In the genomic region with DNA sequence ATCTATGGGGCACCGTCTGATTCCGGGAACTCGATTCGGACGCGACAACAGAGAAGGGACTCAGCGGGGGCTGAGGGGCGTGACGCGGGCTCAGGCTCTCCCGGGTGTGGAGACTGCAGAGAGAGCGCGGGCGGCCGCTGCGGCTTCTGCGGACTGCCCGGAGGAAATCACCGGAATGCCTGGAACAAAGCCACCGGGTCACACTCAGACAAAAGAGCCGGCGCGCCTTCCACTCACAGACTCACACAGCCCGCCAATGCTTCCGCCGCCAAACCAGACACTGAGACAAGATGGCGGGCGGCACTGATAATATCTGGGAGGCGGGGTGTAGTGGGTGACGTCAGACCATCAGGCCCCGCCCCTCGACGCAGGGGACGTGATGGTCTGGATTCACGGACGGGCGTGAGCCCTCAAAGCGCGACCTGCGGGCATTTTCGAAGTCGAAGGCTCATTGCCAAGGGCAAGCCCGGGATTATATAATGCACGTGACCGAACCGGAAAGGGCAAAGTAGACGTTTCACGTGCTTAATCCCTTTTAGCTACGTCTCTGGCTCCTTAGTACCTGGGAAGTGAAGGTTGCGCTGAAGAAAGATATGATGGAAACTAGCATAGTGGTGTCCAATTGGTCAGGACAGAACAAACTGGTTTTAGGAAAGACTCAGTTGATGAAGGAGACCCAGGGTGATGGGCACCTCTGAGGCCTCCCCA, we compare ENCODE assay signal across 8 mouse cellular contexts. TPM values are rescaled to one million over a fixed set of nuclear protein-coding genes. Genes with fewer than 3 reads are reported as not detected.
A peak's percentile ranks its signal among the peaks of the same experiment; 100 is the strongest.
DNase-seq lines count a peak whose midpoint lies in the region; ATAC-seq and TF ChIP-seq lines count a peak whose summit lies in the region.

A gene (minus strand): TSS at position 281 of the 708 bp plus-strand sequence.

- TF ChIP-seq CTCF in heart, adult 2 months (IDR thresholded peaks at IDR 0.05): no peak

- no peaks in the 10 kb centered on the region for H3K9me3 ChIP-seq in embryonic facial prominence, embryonic 13.5 days
- no peaks in the 10 kb centered on the region for H3K9me3 ChIP-seq in limb, embryonic 13.5 days
- no peaks in the 10 kb centered on the region for H3K9me3 ChIP-seq in midbrain, embryonic 16.5 days (replicated peaks; ENCODE audit: control insufficient read depth, low read length, poor library complexity, severe bottlenecking)

- H3K27me3 ChIP-seq in embryonic facial prominence, embryonic 13.5 days: no peaks in the 10 kb centered on the region
- H3K27me3 ChIP-seq in heart, adult 2 months (ENCODE audit: control insufficient read depth, insufficient read depth, low read length): no peaks in the 10 kb centered on the region
- H3K27me3 ChIP-seq in limb, embryonic 13.5 days: no peaks in the 10 kb centered on the region
- H3K27me3 ChIP-seq in midbrain, embryonic 16.5 days (ENCODE audit: control insufficient read depth, insufficient read depth, low read depth, low read length): no peaks in the 10 kb centered on the region

- peak; percentile 96 for DNase-seq in 3134 (ENCODE audit: extremely low read depth, insufficient read length, low spot score)
- DNase-seq in adrenal gland, postnatal 36 days: peak; percentile 92 to 94
- DNase-seq in heart, adult 2 months: peak; percentile 94 to 95
- DNase-seq in kidney, adult 8-10 months: peak; percentile 93 to 94
- peak; percentile 90 to 94 for DNase-seq in spleen, postnatal 10 days (ENCODE audit: low spot score in 2 of 2)

- TF ChIP-seq EP300 in heart, adult 2 months (IDR thresholded peaks at IDR 0.05; ENCODE audit: insufficient read depth, low read depth, low read length): no peak

- peak within 1 kb of the TSS; percentile 91 for H3K4me3 ChIP-seq in embryonic facial prominence, embryonic 13.5 days
- H3K4me3 ChIP-seq in heart, adult 2 months: peak within 1 kb of the TSS; percentile 79
- peak within 1 kb of the TSS; percentile 90 for H3K4me3 ChIP-seq in limb, embryonic 13.5 days
- H3K4me3 ChIP-seq in midbrain, embryonic 16.5 days (ENCODE audit: low read depth, low read length): peak within 1 kb of the TSS; percentile 55

- WGBS in embryonic facial prominence, embryonic 13.5 days: 2% methylated on average over 50 of the region's 50 CpGs
- 1% methylated on average over 50 of the region's 50 CpGs for WGBS in heart, adult 2 months
- 2% methylated on average over 50 of the region's 50 CpGs for WGBS in limb, embryonic 13.5 days
- 1% methylated on average over 50 of the region's 50 CpGs for WGBS in midbrain, embryonic 16.5 days

- peaks cover 18% of the 10 kb centered on the region for H3K36me3 ChIP-seq in embryonic facial prominence, embryonic 13.5 days
- H3K36me3 ChIP-seq in heart, adult 2 months (ENCODE audit: control insufficient read depth, insufficient read depth, low read length): peaks cover 21% of the 10 kb centered on the region
- peaks cover 22% of the 10 kb centered on the region for H3K36me3 ChIP-seq in limb, embryonic 13.5 days
- 0 out of 2 replicates have a peak, but pooled peaks cover 4% of the 10 kb centered on the region for H3K36me3 ChIP-seq in midbrain, embryonic 16.5 days (ENCODE audit: control insufficient read depth, insufficient read depth, low read length)

- intact Hi-C loops in heart, adult 2 months (cut with DNase I): loop anchor here (2.0 kb wide), 3 partner anchors 22 to 34 kb away; no protein-coding TSS in a partner anchor

- H3K4me1 ChIP-seq in embryonic facial prominence, embryonic 13.5 days: peaks cover 24% of the 10 kb centered on the region
- H3K4me1 ChIP-seq in heart, adult 2 months (ENCODE audit: control insufficient read depth, insufficient read depth, low read length): peaks cover 6% of the 10 kb centered on the region
- H3K4me1 ChIP-seq in limb, embryonic 13.5 days: peaks cover 20% of the 10 kb centered on the region
- peaks cover 25% of the 10 kb centered on the region for H3K4me1 ChIP-seq in midbrain, embryonic 16.5 days (ENCODE audit: control insufficient read depth, insufficient read depth, low read length)

- ATAC-seq in embryonic facial prominence, embryonic 13.5 days (ENCODE audit: insufficient number of reproducible peaks, insufficient read depth, low FRiP score, low TSS enrichment, low read depth): peak; percentile 91
- peak; percentile 94 for ATAC-seq in limb, embryonic 13.5 days (ENCODE audit: low FRiP score, low read depth)
- ATAC-seq in midbrain, embryonic 16.5 days: peak; percentile 93

- peak; percentile 98 for TF ChIP-seq POLR2A in heart, adult 2 months (IDR thresholded peaks at IDR 0.05; ENCODE audit: insufficient read depth, low read depth, low read length)

- H3K27ac ChIP-seq in embryonic facial prominence, embryonic 13.5 days: peak within 1 kb of the TSS; percentile 95
- peak within 1 kb of the TSS; percentile 95 for H3K27ac ChIP-seq in heart, adult 2 months
- H3K27ac ChIP-seq in limb, embryonic 13.5 days: peak within 1 kb of the TSS; percentile 96
- H3K27ac ChIP-seq in midbrain, embryonic 16.5 days (ENCODE audit: low read length): peak within 1 kb of the TSS; percentile 90

- H3K9ac ChIP-seq in embryonic facial prominence, embryonic 13.5 days: peak within 1 kb of the TSS; percentile 97
- peak within 1 kb of the TSS; percentile 83 for H3K9ac ChIP-seq in heart, adult 2 months (ENCODE audit: low read depth, low read length)
- H3K9ac ChIP-seq in limb, embryonic 13.5 days: peak within 1 kb of the TSS; percentile 97
- H3K9ac ChIP-seq in midbrain, embryonic 16.5 days (ENCODE audit: low read depth, low read length): peak within 1 kb of the TSS; percentile 96

- H3K4me2 ChIP-seq in embryonic facial prominence, embryonic 13.5 days: peak within 1 kb of the TSS; percentile 90
- H3K4me2 ChIP-seq in limb, embryonic 13.5 days (replicated peaks): peak within 1 kb of the TSS; percentile 94
- H3K4me2 ChIP-seq in midbrain, embryonic 16.5 days (ENCODE audit: low read length): peak within 1 kb of the TSS; percentile 85

- peaks cover 3% of the 10 kb centered on the region; the same call in 1 of the 2 replicates for H3K79me2 ChIP-seq in heart, adult 2 months (replicated peaks; ENCODE audit: control insufficient read depth, insufficient read depth, low read length)

RNA-seq across cellular contexts. Expression of the gene that starts here (rescaled TPM):
- total RNA-seq in adrenal gland, postnatal 36 days (2021): 10 to 100 TPM; 39.2 to 49.4 TPM
- polyA plus RNA-seq in embryonic facial prominence, embryonic 13.5 days (2015; fragmentation: Nextera tagmentation; extraction: Ambion mirVana): 339 and 403 TPM in 2 replicates
- 10 to 100 TPM; 11.3 to 16.3 TPM for total RNA-seq in heart, adult 2 months (2021)
- polyA plus RNA-seq in heart, adult 2 months (2012; rRNA removed): 19.0 and 36.4 TPM in 2 replicates
- polyA plus RNA-seq in limb, embryonic 13.5 days (2015; fragmentation: Nextera tagmentation; extraction: Ambion mirVana): 421 and 432 TPM in 2 replicates
- 499 and 559 TPM in 2 replicates for polyA plus RNA-seq in midbrain, embryonic 16.5 days (2015; fragmentation: Nextera tagmentation; extraction: Ambion mirVana)

Comparison
In these comparisons a context has a peak if more than half of its experiments do, and no peak if none do; other contexts are left out.
1. Peak in every context shown above with its lines: DNase-seq, ATAC-seq, H3K4me3 ChIP-seq and H3K27ac ChIP-seq.